Mouse (Mus musculus) macrophage (primary cell): Measurements from ENCODE around the gene Nprl2. TPM values are rescaled to one million over a fixed set of nuclear protein-coding genes. Genes with fewer than 3 reads are reported as not detected.

Experiments
- H3K27ac ChIP-seq: fragments of 350-480 bp; formaldehyde crosslinking; 2 replicates; pipeline ENCODE4 v1.9.0; 2021
- H3K36me3 ChIP-seq: fragments of 350-480 bp; formaldehyde crosslinking; 2 replicates; pipeline ENCODE4 v1.9.0; 2021; ENCODE audit errors: inconsistent target
- H3K4me3 ChIP-seq: fragments of 350-480 bp; formaldehyde crosslinking; 2 replicates; pipeline ENCODE4 v1.9.0; 2021; ENCODE audit errors: inconsistent target
- H3K79me2 ChIP-seq: fragments of 350-480 bp; formaldehyde crosslinking; 2 replicates; pipeline ENCODE4 v1.9.0; 2021; ENCODE audit errors: inconsistent target
- WGBS: methylation state at CpG from one replicate; pipeline ENCODE4 v1.1.7; 2026; ENCODE audit warnings: inconsistent platforms; ENCODE audit not compliant: missing documents; 5-methylcytosine and 5-hydroxymethylcytosine counted together
- polyA plus RNA-seq: library from polyadenylated mRNA; stranded (reverse); fragments of 250-400 nt; gene quantifications from 3 replicates; pipeline ENCODE4 v1.2.4, GENCODE M21; 2018; ENCODE audit warnings: inconsistent platforms

Gene Nprl2
- polyA plus RNA-seq, 1 experiment from 2014 or later = 10.0 TPM

GRCm38 (mm10) chr9:107521190-107521589, 20.8 kb upstream of the Nprl2 start:
- 15% methylated on average over 5 of the region's 5 CpGs for WGBS
- H3K27ac ChIP-seq = no peak overlapping the region
- no peaks in the 10 kb centered on the region for H3K79me2 ChIP-seq
- no peak overlapping the region for H3K4me3 ChIP-seq
- no peaks in the 10 kb centered on the region for H3K36me3 ChIP-seq

DNA sequence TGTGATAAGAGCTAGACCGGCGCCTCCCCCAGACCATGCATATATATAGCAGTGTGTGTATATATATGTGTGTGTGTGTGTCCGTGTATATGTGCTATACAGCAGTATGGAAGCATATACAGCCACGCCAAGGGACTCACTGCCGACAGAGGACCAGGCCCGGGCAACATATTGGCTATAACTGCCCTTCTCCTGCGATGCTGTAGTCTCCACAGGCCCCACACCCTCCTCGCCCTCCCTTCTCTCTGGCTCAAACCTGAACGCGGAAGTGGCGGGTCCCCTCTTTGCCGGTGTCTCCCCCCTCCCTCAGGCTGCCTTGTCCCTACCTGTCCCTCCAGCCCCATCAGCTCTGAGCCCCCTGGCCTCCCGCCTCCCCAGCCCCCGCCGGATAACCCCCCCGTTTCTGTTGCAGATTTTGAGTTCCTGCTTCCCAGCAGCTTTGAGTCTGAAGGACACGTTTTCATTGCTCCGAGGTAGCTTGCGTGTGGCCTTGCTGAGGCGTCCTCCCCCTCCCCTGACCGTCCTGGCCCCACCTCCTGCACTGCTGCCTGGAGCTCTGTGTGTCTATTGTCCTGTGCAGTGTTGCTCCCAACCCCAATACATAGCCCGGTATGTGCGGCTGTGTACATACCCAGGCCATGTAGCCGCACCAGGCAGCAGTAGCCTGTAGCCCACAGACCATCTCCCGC, 20.2 kb upstream of the Nprl2 start:
- no peak overlapping the region for H3K27ac ChIP-seq
- no peaks in the 10 kb centered on the region for H3K79me2 ChIP-seq
- no peak overlapping the region for H3K4me3 ChIP-seq
- 15% methylated on average over 25 of the region's 25 CpGs for whole genome bisulfite sequencing
- H3K36me3 ChIP-seq = no peaks in the 10 kb centered on the region

GRCm38 (mm10) chr9:107522400-107522711, 19.7 kb upstream of the Nprl2 start:
- no peak overlapping the region for H3K4me3 ChIP-seq
- WGBS = 48% methylated on average over 2 of the region's 2 CpGs

DNA sequence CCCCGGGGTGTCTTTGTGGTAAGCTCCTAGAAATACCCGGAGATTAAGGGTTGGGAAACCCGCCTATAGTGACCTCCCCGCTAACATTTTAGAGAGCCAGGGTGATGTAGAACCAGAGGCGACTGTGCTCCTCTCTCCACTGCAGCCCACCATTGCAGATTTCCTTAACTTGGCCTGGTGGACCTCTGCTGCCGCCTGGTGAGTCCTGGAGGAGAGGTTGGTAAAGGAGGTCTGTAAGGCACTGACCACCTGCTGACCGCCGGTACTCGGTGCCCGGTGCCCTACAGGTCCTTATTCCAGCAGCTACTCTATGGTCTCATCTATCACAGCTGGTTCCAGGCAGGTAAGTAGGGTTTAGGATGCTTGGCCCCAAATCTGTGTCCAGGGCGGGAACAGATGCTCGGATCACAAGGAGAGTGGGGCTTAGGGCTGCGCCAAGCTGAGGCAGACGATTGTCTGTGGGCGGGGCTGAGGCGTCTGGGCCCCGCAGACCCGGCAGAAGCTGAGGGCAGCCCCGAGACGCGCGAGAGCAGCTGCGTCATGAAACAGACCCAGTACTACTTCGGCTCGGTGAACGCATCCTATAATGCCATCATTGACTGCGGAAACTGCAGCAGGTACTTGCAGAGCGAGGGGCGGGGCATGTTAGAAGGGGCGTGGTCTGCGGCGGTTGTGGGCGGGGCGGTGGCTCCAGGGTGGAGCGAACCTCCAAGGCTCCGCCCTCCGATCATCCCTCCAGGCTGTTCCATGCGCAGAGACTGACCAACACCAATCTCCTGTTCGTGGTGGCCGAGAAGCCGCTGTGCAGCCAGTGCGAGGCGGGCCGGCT, 15.6 kb upstream of the Nprl2 start:
- no peak overlapping the region for H3K4me3 ChIP-seq
- WGBS = 12% methylated on average over 44 of the region's 44 CpGs
- H3K79me2 ChIP-seq = no peaks in the 10 kb centered on the region
- H3K36me3 ChIP-seq = no peaks in the 10 kb centered on the region
- H3K27ac ChIP-seq = no peak overlapping the region

More at GRCm38 (mm10) chr9:107522400-107522711, 19.7 kb upstream of the Nprl2 start:
- H3K27ac ChIP-seq = no peak overlapping the region
- no peaks in the 10 kb centered on the region for H3K79me2 ChIP-seq
- H3K36me3 ChIP-seq = no peaks in the 10 kb centered on the region

DNA sequence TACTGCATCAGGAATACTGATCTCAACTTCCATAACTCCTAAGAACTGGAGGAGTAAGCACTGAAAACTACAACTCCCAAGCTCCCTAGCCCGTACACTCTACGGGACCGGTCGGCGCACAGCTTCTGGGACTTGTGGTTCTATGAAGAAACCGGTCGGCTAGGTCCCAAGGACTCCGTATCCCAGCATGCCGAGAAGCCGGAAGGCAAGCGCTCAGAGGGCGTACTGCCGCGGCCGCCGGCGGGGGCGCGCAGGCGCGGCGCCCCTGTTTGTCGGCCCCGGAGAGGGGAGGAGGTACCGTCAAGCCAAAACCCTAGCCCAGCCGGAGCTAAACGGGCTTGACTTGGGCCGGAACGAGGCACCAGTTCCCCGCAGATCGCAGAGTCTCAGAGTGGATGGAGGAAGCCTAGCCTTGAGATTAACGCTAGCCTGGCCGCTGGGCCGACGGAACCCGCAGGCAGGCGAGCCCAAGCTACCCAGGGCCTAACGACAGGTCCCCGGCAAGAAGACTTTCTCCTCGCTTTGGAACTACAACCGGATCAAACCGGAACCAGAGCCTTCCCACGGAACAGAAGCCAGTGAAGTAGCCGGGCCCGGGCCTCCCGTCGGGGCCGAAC, 8.1 kb upstream of the Nprl2 start, which contains the start of gene Tmem115:
Tmem115 (plus strand) TSS at position 155 of the 617 bp plus-strand sequence.
- peaks cover 43% of the 10 kb centered on the region for H3K79me2 ChIP-seq
- under 1% methylated on average over 47 of the region's 48 CpGs for WGBS
- peaks cover 17% of the 10 kb centered on the region for H3K36me3 ChIP-seq
- H3K27ac ChIP-seq = peak within 1 kb of the TSS; percentile 57
- H3K4me3 ChIP-seq = peak within 1 kb of the TSS; percentile 75

- Histone ChIP-seq H3K27ac (peak overlapping the region; percentile 57), H3K79me2 (peaks cover 43% of the 10 kb centered on the region), H3K36me3 (peaks cover 23% of the 10 kb centered on the region), H3K4me3 (peak overlapping the region; percentile 75)
- 2% methylated on average over 40 of the region's 40 CpGs for WGBS
Measured at GRCm38 (mm10) chr9:107534408-107535202, 7.4 kb upstream of the Nprl2 start.

- Histone ChIP-seq H3K79me2 (peaks cover 43% of the 10 kb centered on the region), H3K4me3 (no peak overlapping the region), H3K27ac (no peak overlapping the region), H3K36me3 (peaks cover 26% of the 10 kb centered on the region)
- 99% methylated on average over 7 of the region's 7 CpGs for WGBS
Measured at GRCm38 (mm10) chr9:107538231-107538630, 3.8 kb upstream of the Nprl2 start.

DNA sequence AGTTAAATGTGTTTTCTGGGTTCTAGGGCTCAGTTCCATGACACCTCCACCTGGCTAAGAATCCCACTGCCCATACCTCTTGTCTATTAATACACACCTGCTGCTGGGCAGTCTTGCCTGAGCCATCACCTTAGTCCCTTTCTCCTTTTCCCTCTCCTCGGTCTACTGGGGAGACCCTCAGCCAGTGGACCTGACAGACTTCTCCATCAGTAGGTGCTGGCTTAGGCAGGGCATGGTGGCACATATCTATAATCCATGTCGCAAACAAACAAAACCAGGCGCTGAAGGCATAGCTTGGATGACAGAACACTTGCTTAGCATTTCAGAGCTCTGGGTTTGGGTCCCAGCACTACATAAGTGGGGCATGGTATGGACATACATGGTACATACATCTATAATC, 3.3 kb upstream of the Nprl2 start:
- WGBS = 89% methylated on average over 3 of the region's 3 CpGs
- no peak overlapping the region for H3K27ac ChIP-seq
- no peak overlapping the region for H3K4me3 ChIP-seq
- peaks cover 43% of the 10 kb centered on the region for H3K79me2 ChIP-seq
- H3K36me3 ChIP-seq = peaks cover 27% of the 10 kb centered on the region

DNA sequence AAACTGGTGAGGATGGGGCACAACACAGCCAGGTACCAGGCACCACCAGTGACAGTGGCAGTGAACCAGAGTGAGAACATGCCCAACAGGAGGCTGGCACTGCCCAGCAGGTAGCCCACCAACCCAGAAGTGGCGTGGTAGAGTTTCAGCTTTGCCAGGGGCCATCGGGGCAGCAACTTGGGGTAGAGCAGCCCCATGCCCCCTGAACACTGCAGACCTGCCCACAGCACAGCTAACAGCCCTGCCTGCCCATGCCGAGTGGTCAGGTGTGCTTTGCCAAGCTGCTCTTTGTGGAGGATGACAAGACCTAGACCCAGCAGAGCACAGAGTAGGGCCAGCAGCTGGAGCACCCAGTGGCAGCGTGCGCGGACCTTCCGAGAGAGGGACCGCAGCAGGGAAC, 2.1 kb upstream of the Nprl2 start:
- Histone ChIP-seq H3K36me3 (peaks cover 39% of the 10 kb centered on the region), H3K4me3 (no peak overlapping the region), H3K27ac (no peak overlapping the region), H3K79me2 (peaks cover 34% of the 10 kb centered on the region)
- WGBS = over 99% methylated on average over 8 of the region's 8 CpGs

- H3K79me2 ChIP-seq = peaks cover 30% of the 10 kb centered on the region
- H3K4me3 ChIP-seq = no peak overlapping the region
- no peak overlapping the region for H3K27ac ChIP-seq
- 89% methylated on average over 4 of the region's 4 CpGs for WGBS
- H3K36me3 ChIP-seq = peaks cover 41% of the 10 kb centered on the region
Measured at GRCm38 (mm10) chr9:107540420-107540819, 1.6 kb upstream of the Nprl2 start.

DNA sequence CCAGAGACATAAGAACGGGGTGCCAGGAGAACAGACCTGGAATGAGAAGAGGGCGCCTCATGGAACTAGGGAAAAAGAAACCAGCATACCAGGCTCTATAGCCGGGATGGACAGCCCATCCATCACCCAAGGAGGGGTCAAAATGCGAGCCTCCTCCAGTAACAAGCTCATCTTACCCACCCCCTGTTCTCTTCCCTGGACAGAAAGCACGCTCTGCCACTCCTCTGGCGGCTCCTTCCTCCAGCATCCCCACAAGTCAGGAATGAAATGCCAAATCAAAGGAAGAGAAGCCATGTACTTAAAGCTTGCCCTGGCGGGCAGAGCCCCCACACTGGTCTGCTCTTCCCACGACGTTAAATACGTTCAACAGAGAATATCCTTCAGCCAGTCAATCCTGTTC, 1.0 kb upstream of the Nprl2 start:
- no peak overlapping the region for H3K27ac ChIP-seq
- H3K36me3 ChIP-seq = peaks cover 41% of the 10 kb centered on the region
- peaks cover 24% of the 10 kb centered on the region for H3K79me2 ChIP-seq
- WGBS = 75% methylated on average over 9 of the region's 10 CpGs
- peak overlapping the region; percentile 78; the same call in 1 of the 2 replicates for H3K4me3 ChIP-seq

- 2% methylated on average over 11 of the region's 11 CpGs for WGBS
- Histone ChIP-seq H3K4me3 (peak overlapping the region; percentile 78), H3K79me2 (peaks cover 11% of the 10 kb centered on the region), H3K27ac (peak overlapping the region; percentile 72), H3K36me3 (peaks cover 40% of the 10 kb centered on the region)
Measured at GRCm38 (mm10) chr9:107542352-107542686, 293 bp downstream of the Nprl2 start.

DNA sequence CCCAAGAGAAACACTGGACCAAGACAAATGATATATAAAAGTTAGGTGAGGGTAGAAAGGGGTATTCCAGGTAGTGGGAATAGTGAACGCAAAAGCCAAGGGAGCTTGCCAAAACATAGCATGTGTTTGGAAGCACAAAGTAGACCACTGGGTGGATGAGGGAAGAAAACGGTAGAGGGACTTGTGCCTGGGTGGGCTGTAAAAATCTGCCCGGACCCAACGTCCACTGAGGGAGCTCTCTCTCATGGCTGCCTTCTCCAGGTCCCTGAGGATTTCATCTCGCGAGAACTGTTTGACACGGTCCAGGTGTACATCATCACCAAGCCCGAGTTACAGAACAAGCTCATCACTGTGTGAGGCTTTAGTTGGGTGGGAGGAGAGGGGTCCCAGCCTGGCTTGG, 695 bp downstream of the Nprl2 start:
- WGBS = 66% methylated on average over 7 of the region's 8 CpGs
- H3K79me2 ChIP-seq = peaks cover 7% of the 10 kb centered on the region; the same call in 1 of the 2 replicates
- H3K36me3 ChIP-seq = peaks cover 36% of the 10 kb centered on the region
- peak overlapping the region; percentile 78 for H3K4me3 ChIP-seq
- H3K27ac ChIP-seq = peak overlapping the region; percentile 72; the same call in 1 of the 2 replicates

- Histone ChIP-seq H3K79me2 (peaks cover under 1% of the 10 kb centered on the region; the same call in 1 of the 2 replicates), H3K36me3 (peaks cover 30% of the 10 kb centered on the region)
- WGBS = 95% methylated on average over 11 of the region's 11 CpGs
Measured at GRCm38 (mm10) chr9:107543299-107543698, 1.3 kb downstream of the Nprl2 start.

More at GRCm38 (mm10) chr9:107543299-107543698, 1.3 kb downstream of the Nprl2 start:
- Histone ChIP-seq H3K27ac (no peak overlapping the region), H3K4me3 (no peak overlapping the region)
